Mouse (Mus musculus): Measurements from ENCODE around the gene Dlgap3.

GRCm38 (mm10) chr4:127123391-127123790 lies 45.6 kb upstream of the Dlgap3 start, which contains the start of gene Tmem35b:
- TF ChIP-seq TAL1 (IDR thresholded peaks at IDR 0.05; ENCODE audit: low read length) (no peak), GATA1 (IDR thresholded peaks at IDR 0.05; ENCODE audit: low read length) (no peak)
